8 mouse cellular contexts compared by ENCODE assay signal in the genomic region with DNA sequence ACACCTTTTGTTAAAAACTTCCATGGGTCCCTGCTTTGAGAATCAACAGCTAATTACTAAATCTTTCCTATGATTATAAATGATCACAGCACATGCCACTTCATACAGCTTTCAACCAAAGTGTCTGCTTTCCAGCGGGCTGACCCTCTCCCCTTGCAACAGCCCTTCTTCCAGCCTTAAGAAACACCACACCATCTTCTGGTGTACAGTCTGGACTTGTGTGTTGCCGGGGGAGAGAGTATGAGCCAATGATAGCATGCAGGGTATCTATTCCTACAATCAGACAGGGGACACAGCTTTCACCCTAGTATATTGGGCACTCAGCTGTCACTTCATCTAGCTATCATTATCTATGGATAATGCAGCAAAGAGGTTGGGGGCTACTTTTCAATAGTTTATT. TPM values are rescaled to one million over a fixed set of nuclear protein-coding genes. Genes with fewer than 3 reads are reported as not detected.
DNase-seq lines count a peak whose midpoint lies in the region; ATAC-seq lines count a peak whose summit lies in the region.

No protein-coding gene starts in this region.

- H3K9me3 ChIP-seq in neural tube, embryonic 11.5 days (ENCODE audit: control insufficient read depth, low read length), result no peaks in the 10 kb centered on the region
- no peaks in the 10 kb centered on the region for H3K9me3 ChIP-seq in limb, embryonic 15.5 days
- no peaks in the 10 kb centered on the region for H3K9me3 ChIP-seq in stomach, embryonic 16.5 days (replicated peaks; ENCODE audit: control insufficient read depth, low read length)

- ATAC-seq in neural tube, embryonic 11.5 days (ENCODE audit: insufficient read depth, low FRiP score, low TSS enrichment), result no peak
- no peak for ATAC-seq in limb, embryonic 15.5 days (ENCODE audit: insufficient number of reproducible peaks, low FRiP score, low TSS enrichment, low read depth)
- ATAC-seq in stomach, embryonic 16.5 days (ENCODE audit: insufficient read depth, low FRiP score), result no peak

- 59% methylated on average over 2 of the region's 2 CpGs for WGBS in neural tube, embryonic 11.5 days
- 56% methylated on average over 2 of the region's 2 CpGs for WGBS in limb, embryonic 15.5 days
- 28% methylated on average over 2 of the region's 2 CpGs for WGBS in stomach, embryonic 16.5 days

- no peaks in the 10 kb centered on the region for H3K27me3 ChIP-seq in neural tube, embryonic 11.5 days (ENCODE audit: control insufficient read depth, insufficient read depth, low read length)
- H3K27me3 ChIP-seq in limb, embryonic 15.5 days, result no peaks in the 10 kb centered on the region
- H3K27me3 ChIP-seq in stomach, embryonic 16.5 days (ENCODE audit: control insufficient read depth, insufficient read depth, low read length), result no peaks in the 10 kb centered on the region

- peak; percentile 31 to 59 for DNase-seq in adrenal gland, adult (ENCODE audit: inconsistent age in 2 of 2, low spot score in 1 of 2)
- DNase-seq in adrenal gland, postnatal 14 days, result no peak
- no peak for DNase-seq in neural tube, embryonic 11.5 days (ENCODE audit: low spot score)
- no peak for DNase-seq in neural tube, embryonic 10.5 days (ENCODE audit: extremely low spot score, low spot score)
- DNase-seq in frontal cortex, postnatal 10 days (ENCODE audit: low spot score in 2 of 2), result no peak
- no peak for DNase-seq in gastrocnemius, adult 8-10 months (ENCODE audit: low spot score in 2 of 2)

- H3K9ac ChIP-seq in neural tube, embryonic 11.5 days (ENCODE audit: low read length), result no peak overlapping the region
- 0 out of 2 replicates have a peak overlapping the region, but pooled peaks have one; percentile 83 for H3K9ac ChIP-seq in limb, embryonic 15.5 days
- peak overlapping the region; percentile 68 for H3K9ac ChIP-seq in stomach, embryonic 16.5 days (ENCODE audit: low read length)

- peak overlapping the region; percentile 84; the same call in 1 of the 2 replicates for H3K4me3 ChIP-seq in neural tube, embryonic 11.5 days (ENCODE audit: low read depth, low read length)
- H3K4me3 ChIP-seq in limb, embryonic 15.5 days, result peak overlapping the region; percentile 79
- H3K4me3 ChIP-seq in stomach, embryonic 16.5 days (replicated peaks; ENCODE audit: low read length), result peak overlapping the region; percentile 93

- peak overlapping the region; percentile 93 for H3K4me2 ChIP-seq in neural tube, embryonic 11.5 days (ENCODE audit: low read depth)
- H3K4me2 ChIP-seq in limb, embryonic 15.5 days, result peak overlapping the region; percentile 86
- peak overlapping the region; percentile 54 for H3K4me2 ChIP-seq in stomach, embryonic 16.5 days (ENCODE audit: low read depth, low read length)

- H3K4me1 ChIP-seq in neural tube, embryonic 11.5 days (ENCODE audit: control insufficient read depth, insufficient read depth, low read length), result peaks cover 9% of the 10 kb centered on the region; the same call in 1 of the 2 replicates
- peaks cover 23% of the 10 kb centered on the region for H3K4me1 ChIP-seq in limb, embryonic 15.5 days
- H3K4me1 ChIP-seq in stomach, embryonic 16.5 days (ENCODE audit: control insufficient read depth, insufficient read depth, low read length), result peaks cover 10% of the 10 kb centered on the region

- no peaks in the 10 kb centered on the region for H3K36me3 ChIP-seq in neural tube, embryonic 11.5 days (ENCODE audit: control insufficient read depth, insufficient read depth, low read length)
- H3K36me3 ChIP-seq in limb, embryonic 15.5 days, result no peaks in the 10 kb centered on the region
- H3K36me3 ChIP-seq in stomach, embryonic 16.5 days (ENCODE audit: control insufficient read depth, insufficient read depth, low read length), result no peaks in the 10 kb centered on the region

- no peak overlapping the region for H3K27ac ChIP-seq in neural tube, embryonic 11.5 days (ENCODE audit: low read depth, low read length)
- no peak overlapping the region for H3K27ac ChIP-seq in limb, embryonic 15.5 days
- peak overlapping the region; percentile 42; the same call in 1 of the 2 replicates for H3K27ac ChIP-seq in stomach, embryonic 16.5 days (ENCODE audit: low read length)

RNA-seq across cellular contexts. Expression of a gene that starts 2.9 kb away (rescaled TPM):
- 68.6 and 95.7 TPM in 2 replicates for total RNA-seq in adrenal gland, postnatal 14 days (2021)
- 49.6 and 52.9 TPM in 2 replicates for polyA plus RNA-seq in neural tube, embryonic 11.5 days (2014; fragmentation: Nextera tagmentation; extraction: Ambion mirVana)
- polyA plus RNA-seq in limb, embryonic 15.5 days (2015; fragmentation: Nextera tagmentation; extraction: Ambion mirVana), result 109 and 112 TPM in 2 replicates
- 90.7 and 107 TPM in 2 replicates for polyA plus RNA-seq in stomach, embryonic 16.5 days (2015; fragmentation: Nextera tagmentation; extraction: Ambion mirVana)
- total RNA-seq in gastrocnemius, adult 8-10 months (2022), result 10 to 100 TPM; 43.7 to 85.1 (median 58.2) TPM

Comparison
In these comparisons a context has a peak if more than half of its experiments do, and no peak if none do; other contexts are left out.
1. DNase-seq: peak in adrenal gland, adult (2 of 2); none in adrenal gland, postnatal 14 days (single experiment), neural tube, embryonic 11.5 days (single experiment), neural tube, embryonic 10.5 days (single experiment), frontal cortex, postnatal 10 days (0 of 2) and gastrocnemius, adult 8-10 months (0 of 2).
2. Peak in every context shown above with its lines, with median percentiles within 50 percentile points of each other: H3K4me2 ChIP-seq and H3K4me3 ChIP-seq.